Mouse (Mus musculus) layer of hippocampus, adult 18-20 months (tissue): Measurements from ENCODE around the gene Krt80. TPM values are rescaled to one million over a fixed set of nuclear protein-coding genes. Genes with fewer than 3 reads are reported as not detected.
"Not testable (repeated sequence)": the region's sequence is repeated elsewhere in the genome, so short reads cannot be mapped to it uniquely, and the experiment has no call there.

ENCODE experiments used
- DNase-seq, 2 experiments: peaks; one replicate each; pipeline ENCODE4 v3.0.0; 2022; ENCODE audit warnings: low spot score in 2 of 2
- total RNA-seq, 2 experiments: library from RNA; stranded (reverse); gene quantifications; 2 replicates each; pipeline ENCODE4 v1.2.3; 2021

Gene Krt80
- total RNA-seq, 2 experiments from 2014 or later = 0.25 to 0.40 TPM

DNA sequence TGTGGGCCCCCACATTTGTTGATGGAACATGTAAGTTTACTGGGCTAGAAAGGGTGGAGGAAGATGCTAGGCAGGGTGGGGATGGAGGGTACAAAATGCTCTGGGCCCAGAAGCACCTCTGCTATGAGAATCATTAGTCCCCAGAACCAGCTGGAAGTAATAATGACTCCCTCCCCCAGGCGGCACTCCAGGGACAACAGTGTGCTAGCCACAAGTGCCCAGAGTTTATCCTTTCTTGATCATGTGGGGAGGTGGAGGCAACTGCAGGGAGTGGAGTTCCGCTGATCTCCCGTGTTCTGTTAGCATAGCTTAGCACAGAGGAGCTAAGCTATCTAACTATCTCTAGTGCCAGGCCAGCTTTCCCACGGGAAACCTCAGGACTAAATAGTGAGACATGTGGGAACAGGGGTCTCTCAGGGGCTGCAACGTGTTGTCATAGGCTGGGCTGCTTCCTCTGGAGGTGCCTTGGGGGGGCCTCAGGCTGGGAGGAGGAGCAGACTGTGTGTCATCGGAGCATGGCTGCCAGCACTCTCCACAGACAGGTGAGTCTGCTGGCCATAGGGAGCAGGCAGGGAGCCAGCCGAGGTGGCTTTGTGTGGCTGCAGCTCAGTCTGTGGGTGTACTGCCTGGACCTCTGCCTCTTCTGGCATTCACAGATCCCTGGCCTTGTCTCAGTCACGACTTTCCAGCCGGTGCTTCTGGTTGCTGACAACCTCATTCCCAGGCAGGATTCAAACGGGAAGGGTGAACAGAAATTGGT lies 17.1 kb downstream of the Krt80 start:
- DNase-seq = no peak

DNA sequence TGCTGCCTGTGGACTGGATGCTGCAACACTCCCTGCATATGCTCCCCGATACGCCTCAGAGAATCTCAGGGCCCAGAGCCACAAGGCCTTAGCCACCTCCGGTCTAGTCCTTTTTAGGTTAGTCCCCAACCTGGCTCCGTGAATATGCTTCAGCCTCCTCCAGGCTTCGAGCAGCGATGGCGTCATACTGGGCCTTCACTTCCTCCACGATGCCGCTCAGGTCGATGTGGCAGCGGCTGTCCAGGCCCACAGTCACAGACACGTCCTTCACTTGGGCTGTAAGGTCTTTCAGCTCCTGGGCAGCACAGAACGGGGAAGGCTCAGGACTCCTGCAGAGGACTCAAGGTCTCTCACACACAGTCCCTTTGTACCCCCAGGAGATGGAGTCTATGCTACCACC lies 17.9 kb downstream of the Krt80 start:
- DNase-seq = no peak

DNA sequence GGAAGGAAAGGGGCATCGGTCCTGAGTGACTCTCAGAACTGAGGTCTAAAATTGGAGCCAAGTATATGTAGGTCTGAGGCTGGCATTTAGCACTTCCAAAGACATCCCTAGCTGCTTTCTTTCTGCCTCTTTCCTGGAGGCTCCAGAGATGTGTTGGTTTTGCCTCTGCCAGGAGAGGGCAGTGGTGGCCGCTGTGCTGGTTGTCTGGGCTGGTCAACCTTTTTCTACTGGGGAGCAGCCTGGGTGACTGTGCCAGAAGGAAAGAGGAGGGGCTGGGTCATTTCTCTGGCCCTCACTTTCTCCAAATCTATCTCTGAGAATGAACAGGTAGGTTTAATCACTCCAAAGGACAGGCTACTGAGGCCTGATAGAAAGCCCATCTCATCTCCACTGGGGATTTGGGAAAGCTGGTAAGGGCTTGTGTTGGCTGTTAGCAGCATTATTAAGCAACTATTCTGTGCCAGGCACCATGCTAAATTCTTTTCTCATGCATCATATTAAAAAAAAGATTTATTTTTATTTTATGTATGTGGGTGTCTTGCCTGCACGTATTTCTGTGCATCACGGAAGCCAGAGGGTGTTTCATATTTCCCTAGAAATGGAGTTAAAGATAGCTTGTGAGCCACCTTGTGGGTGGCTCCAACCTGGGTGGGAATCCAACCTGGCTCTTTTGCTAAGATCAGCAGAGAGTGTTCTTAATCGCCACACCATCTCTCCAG lies 28.0 kb downstream of the Krt80 start:
- DNase-seq = peak; percentile 27 to 68

DNA sequence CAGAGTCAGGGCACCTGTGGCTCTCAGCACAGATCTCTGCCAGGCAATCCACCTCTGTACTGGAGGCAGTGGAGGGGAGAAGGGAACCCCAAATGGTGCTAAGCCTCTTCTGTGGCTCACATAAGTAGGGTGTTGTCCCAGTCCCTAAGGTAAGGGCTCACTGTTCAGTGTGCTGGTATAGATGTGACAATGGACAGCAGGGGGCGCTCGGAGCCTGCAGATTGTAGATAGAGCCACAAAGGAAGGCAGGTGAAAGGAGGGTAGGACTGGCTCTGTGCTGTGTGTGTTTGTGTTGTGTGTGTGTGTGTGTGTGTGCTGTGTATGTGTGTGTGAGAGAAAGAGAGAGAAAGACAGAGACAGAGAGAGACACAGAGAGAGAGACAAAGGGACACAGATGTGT lies 30.4 kb downstream of the Krt80 start:
- DNase-seq = peak; percentile 68 to 93

- no peak for DNase-seq
Observed at GRCm38 (mm10) chr15:101338359-101338758, 31.6 kb downstream of the Krt80 start.

DNA sequence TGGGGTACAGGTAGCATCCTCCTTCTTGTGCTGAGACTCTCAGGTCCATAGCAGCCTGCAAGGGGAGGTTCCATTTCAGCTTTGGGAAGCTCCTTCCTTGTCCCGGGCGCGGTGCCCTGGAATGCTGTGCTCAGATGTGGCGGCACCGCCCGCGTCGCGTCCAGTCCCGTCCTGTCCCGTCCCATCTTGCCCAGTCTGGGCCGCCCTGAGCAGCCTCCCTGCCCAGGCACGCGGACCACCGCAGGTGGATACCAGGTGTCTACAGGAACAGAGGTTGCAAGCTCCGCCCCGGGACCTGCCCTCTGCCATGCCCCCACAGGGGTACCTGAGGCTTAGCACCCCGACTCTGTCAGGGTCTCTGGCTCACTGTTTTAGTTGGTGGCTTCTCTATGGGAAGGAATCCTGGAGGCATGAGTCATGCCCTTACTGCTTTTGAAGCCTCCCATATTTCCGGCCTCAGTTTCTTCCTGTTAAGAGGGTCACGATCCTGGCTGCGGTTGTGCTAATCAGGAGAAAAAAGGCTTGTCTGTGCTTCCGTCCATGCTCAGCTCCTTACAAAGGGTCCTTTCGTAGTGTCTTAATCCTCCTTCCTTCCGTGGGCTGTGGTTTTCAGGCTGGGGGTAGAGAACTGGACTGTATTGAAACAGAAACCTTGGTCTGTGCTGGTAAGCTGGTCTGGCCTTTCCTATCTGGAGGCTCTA lies 33.3 kb downstream of the Krt80 start:
- DNase-seq = no peak

DNA sequence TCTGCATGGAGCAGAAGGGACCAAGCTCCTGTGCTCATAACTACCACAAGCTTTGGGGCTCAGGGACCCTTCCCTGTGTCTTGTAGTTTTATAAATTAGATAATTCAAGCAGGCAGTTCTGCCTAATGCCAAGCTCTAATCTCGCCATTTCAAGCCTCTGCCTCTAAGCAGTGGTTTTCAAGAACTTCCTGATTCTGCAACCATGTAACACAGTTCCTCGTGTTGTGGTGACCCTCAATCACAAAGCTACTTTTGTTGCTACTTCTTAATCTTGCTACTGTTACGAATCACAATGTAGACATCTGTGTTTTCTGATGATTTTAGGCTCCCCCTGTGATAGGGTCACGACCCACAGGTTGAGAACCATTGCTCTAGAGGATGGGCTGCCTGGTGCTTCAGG lies 36.3 kb downstream of the Krt80 start:
- DNase-seq = no peak

- no peak for DNase-seq
Observed at GRCm38 (mm10) chr15:101333165-101333564, 36.8 kb downstream of the Krt80 start.

GRCm38 (mm10) chr15:101332370-101332769 lies 37.6 kb downstream of the Krt80 start:
- DNase-seq = no peak

DNA sequence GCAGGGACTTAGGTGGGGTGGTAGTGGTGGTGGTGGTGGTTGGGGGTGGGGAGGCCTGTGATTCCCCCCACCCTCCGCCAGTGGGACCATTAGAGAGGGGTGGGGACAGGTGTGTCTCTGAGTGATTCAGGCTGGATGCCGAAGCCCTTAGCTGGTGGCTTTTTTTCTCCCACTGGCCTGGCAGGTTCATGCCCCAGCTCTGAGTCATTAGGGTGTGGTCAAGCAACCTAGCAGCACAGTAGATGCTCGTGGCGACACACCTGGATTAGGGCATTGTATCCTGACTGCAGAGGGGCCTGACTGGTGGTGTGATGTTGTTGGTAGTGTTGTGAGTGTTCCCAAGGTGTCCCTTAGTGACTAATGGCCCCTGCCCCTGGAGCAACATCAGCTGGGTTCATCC lies 38.9 kb downstream of the Krt80 start:
- DNase-seq = no peak

DNA sequence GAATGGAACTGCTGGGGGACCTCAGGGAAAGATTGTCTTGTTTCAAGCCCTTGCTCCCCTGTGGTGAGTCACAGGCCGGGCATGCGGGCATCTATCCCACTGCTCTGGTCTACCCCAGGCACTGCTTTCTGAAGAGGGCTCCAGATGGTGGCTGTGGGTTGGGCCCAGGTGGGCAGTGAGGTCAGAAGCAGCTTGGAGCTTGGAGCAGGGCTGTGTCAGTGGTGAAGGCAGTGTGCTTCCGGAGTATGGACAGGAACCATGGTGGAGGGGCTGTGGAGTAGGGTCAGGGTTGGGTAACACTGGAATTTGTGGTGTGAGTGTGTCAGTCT lies 40.4 kb downstream of the Krt80 start:
- no peak for DNase-seq

DNA sequence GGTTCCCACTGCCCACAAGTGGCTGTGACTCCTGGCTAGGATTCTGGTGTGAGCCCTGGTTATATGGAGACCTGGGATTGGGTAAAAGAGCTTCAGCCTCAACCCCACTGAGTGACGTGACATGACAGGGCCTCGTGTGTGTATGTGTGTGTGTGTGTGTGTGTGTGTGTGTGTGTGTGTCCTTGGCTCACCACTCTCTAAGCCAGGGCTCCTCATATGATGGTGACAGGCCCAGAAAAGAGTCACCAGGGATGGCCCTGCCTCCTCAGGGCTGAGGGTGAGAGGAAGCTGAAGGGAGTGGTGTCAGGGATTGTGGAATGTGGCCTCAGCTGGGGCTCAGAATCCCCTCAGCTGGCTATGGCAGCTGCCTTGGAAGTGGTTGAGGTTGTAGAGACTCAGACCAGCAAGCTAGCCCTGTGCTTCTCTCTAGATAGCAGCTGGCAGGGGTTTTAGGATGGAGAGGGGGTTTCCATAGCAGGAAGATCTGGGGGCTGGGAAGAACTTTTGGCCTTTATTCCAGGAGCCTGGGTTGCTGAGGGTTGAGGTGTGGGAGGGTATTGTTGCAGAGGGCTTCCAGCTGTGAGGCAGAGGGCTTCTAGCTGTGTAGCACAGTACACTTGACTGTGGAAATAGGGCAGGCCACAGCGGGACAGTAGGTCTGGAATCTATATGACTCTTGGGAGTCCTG lies 40.9 kb downstream of the Krt80 start:
- no peak for DNase-seq

DNA sequence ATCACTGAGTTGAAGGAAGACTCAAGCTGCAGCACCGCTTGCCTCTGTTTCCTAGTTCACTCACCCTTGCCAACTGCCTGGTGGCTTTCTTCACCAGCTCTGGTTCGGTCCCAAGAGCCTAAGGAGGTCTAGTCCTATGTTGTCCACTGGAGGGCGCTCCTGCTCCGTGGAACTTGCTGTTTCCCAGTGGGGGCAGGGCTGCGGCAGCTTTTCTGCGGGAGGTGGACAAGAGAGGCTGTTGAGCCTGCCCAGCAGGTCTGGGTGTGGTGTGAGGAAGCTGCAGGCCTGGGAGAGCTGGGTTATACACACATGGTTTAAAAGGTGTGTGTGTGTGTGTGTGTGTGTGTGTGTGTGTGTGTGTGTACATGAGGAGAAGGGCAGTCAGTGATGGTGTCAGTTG lies 42.7 kb downstream of the Krt80 start:
- DNase-seq = peak; percentile 72 to 85

DNA sequence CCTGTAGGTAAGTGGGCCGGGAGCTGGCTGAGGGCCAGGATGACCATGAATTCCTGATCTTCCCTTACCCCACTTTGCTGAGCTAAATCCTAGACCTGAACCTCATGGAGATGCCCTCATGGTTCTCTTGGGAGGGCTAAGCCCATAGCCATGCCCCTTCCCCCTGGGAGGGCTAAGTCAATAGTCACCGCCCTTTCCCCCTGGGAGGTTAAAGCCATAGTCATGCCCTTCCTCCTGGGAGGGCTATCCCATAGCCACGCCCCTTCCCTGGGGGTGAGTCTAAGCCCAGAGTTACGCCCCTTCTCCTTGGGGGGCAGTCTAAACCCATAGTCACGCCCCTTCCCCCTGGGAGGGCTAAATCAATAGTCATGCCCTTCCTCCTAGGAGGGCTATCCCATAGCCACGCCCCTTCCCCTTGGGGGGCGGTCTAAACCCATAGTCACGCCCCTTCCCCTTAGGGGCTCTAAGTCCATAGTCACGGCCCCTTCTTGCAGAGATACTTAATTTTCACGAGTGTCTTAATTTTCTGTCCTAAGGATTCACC lies 43.9 kb downstream of the Krt80 start:
- no peak for DNase-seq

- DNase-seq = not testable (repeated sequence)
Observed at GRCm38 (mm10) chr15:101324409-101324808, 45.6 kb downstream of the Krt80 start.

- DNase-seq = no peak
Observed at GRCm38 (mm10) chr15:101323511-101323910, 46.5 kb downstream of the Krt80 start.

GRCm38 (mm10) chr15:101322640-101323039 lies 47.3 kb downstream of the Krt80 start:
- no peak for DNase-seq

DNA sequence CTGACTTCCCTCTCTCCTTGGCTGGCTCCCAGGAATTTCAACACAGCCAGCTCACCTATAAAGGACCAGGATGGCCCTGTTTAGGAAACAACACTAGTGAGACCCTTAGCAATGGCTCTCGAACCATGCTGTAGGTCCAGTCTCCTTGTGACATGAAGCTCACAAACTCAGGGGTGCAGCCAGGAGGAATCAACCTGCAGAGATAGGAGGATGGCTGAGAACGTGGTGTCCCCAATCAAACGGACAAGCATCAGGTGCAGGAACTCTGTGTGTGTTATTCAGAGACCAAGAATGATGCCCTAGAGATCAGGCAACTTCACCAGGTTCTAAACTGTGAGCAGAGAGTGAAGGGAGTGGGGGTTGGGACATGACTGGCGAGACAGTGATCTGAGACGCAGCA lies 47.9 kb downstream of the Krt80 start:
- DNase-seq = no peak

- DNase-seq = no peak
Observed at GRCm38 (mm10) chr15:101321126-101321525, 48.8 kb downstream of the Krt80 start.

DNA sequence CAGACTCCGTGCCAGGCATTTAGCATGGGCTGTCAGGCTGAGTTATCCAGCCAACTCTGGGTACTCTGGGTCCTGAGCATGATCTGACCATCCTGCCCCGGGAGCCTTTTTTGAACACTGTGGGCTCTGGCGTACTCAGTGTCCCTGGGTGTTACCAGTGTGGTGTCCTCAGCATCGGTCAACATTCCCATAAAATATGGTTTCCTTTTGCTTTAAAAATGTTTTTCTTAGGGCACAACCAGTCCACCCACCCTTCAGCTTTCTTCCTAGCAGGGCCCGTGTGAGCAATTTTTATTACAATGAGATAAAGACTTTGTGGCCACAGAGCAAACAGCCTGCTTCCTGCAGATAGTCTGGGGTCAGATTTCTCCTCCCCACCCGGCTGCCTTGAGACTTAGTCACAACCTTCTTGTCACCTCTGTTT lies 49.3 kb downstream of the Krt80 start:
- DNase-seq = no peak

DNA sequence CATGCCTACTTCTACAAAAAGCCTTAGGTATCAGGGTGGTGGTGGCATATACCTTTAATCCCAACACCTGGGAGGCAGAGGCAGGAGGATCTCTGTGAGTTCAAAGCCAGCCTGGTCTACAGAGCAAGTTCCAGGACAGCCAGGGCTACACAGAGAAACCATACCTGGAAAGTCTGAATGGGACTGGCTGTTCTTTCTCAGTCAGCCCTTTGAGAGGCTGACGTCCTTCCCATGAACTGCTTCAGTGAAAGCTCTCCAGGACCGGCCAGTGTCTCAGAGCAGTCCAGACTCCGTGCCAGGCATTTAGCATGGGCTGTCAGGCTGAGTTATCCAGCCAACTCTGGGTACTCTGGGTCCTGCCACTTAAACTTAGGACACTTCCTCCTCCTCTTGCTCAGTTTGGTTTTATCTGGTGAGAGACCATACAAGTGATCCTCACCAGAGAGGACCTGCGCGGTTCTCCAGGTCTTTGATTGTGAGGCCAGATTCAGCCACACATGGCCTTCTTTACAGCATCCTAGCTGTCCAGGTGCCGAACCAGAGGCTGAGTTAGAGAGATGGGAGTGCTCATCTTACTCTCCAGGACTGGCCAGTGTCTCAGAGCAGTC lies 49.8 kb downstream of the Krt80 start:
- no peak for DNase-seq
